Mouse (Mus musculus) lung, postnatal 0 days (tissue): ENCODE measurements around the gene Rara.
"Not testable (repeated sequence)": the region's sequence is repeated elsewhere in the genome, so short reads cannot be mapped to it uniquely, and the experiment has no call there.

Experiments used
- CTCF ChIP-seq: IDR thresholded peaks from 2 replicates; pipeline ENCODE4 v1.5.1; 2016; ENCODE audit warnings: antibody characterized with exemption, mild to moderate bottlenecking
- EP300 ChIP-seq: IDR thresholded peaks from 2 replicates; pipeline ENCODE4 v1.6.1; 2016; ENCODE audit warnings: antibody characterized with exemption, mild to moderate bottlenecking, control low read depth

GRCm38 (mm10) chr11:98922851-98923711 lies 4.5 kb upstream of the Rara start:
- TF ChIP-seq CTCF: not testable (repeated sequence)
- peak; percentile 53; the same call in 1 of the 2 replicates for TF ChIP-seq EP300
